Mouse (Mus musculus) right cerebral cortex, postnatal 25 days (tissue): ENCODE measurements at regions not wholly inside any gene's neighbourhood (a gene's known extent, or its start where the extent isn't known, plus 50 kb on each side); places are given as distances from the start of the nearest gene placed in this dataset.
"Not testable (repeated sequence)": the region's sequence is repeated elsewhere in the genome, so short reads cannot be mapped to it uniquely, and the experiment has no call there.

Experiments
- DNase-seq: peaks from one replicate; pipeline ENCODE4 v3.0.0; 2022

DNA sequence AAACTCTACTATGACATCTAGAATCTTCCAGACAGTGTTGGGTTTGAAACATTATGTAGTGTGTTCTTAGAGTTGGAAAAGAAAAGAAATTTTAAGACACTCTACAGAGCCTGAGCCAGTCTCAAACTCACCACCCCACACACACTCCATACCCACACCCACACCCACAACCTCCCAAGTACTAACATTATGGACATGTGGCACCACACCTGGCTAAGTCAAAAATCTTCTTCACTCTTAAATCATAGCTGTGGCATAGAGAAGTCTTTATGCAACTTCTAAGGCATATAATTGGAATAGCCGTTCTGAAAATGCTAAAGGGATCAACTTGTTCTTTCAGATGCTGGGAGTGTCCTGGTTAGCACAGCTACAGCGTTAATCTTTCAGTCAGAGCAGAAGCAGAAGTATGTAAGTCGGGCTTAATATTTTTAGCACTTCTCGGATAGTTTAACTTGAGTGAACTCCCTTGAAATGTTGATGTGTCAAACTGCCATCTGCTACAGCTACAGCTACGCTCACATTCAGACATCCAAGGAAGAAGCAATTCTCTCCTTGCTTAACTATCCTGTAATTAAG, 68.6 kb upstream of the Creb1 start:
- DNase-seq = no peak

DNA sequence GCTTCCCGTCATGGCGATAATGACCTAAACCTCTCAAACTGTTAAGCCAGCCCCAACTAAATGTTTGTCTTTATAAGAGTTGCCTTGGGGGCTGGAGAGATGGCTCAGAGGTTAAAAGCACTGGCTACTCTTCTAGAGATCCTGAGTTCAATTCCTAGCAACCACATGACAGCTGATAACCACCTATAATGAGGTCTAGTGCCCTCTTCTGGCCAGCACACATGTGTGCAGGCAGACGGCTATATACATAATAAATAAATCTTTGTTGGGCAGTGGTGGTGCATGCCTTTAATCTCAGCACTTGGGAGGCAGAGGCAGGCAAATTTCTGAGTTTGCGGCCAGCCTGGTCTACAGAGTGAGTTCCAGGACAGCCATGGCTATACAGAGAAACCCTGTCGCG, 70.8 kb upstream of the Creb1 start:
- not testable (repeated sequence) for DNase-seq

GRCm38 (mm10) chr1:64457872-64458271, 74.6 kb upstream of the Creb1 start:
- DNase-seq = no peak

- DNase-seq = no peak
Observed at GRCm38 (mm10) chr1:64449141-64449540, 83.3 kb upstream of the Creb1 start.

DNA sequence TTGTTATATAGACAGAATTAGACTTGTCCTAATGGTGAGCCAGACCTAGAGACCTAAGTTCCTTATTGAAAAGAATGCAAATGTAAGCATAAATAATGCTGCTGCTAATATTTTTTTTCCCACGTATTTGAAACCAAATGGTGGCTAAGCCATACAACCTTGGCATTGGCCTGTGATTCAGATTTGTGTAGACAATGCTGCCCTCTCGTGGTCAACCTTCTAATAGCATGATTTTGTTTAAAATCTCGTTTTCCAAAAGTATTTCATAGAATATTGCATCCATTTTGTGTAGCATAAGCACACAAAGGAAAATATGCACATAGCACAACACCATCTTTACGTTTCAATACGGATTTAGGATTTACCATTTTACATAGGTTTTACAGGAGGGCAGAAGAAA, 84.4 kb upstream of the Creb1 start:
- DNase-seq = peak; percentile 38

DNA sequence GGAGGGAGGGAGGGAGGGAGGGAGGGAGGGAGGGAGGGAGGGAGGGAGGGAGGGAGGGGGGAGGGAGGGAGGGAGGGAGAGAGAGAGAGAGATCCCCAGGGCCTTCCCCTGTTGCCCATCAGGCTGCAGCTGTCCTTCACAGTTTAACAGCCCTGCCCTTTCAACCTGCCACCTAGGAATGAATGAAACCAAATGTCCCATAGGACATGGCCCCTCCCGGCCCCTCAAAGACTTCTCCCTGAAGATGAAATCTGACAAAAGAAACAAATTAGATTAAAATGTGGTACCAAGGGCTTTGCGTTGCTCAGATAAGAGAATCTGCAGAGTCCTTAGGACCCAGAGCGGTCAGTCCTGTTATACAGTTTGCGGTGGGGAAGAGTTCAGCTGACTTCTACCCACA, 86.0 kb upstream of the Creb1 start:
- DNase-seq = no peak

DNA sequence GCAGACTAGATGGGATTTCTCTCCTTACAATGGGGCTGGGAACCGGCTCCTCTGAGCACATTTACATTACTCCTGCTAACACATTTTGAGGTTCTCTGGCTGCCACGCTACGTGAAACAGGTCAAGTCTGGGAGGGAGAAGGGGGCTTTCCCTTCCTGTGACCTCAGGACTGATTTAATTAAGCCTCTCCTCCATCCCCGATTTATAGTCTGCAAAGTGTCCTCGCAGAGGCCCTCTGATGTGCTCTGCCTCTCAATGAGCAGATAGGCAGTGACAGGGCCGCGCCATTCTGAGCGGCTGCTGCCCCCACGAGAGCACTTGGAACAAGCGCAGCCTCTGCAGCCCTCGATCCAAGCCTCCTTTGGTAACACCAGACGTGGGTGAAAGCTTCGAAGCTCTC, 86.5 kb upstream of the Creb1 start:
- peak; percentile 82 for DNase-seq

- no peak for DNase-seq
Observed at GRCm38 (mm10) chr1:64443436-64443835, 89.0 kb upstream of the Creb1 start.

- DNase-seq = no peak
Observed at GRCm38 (mm10) chr1:64442179-64442874, 90.1 kb upstream of the Creb1 start.

DNA sequence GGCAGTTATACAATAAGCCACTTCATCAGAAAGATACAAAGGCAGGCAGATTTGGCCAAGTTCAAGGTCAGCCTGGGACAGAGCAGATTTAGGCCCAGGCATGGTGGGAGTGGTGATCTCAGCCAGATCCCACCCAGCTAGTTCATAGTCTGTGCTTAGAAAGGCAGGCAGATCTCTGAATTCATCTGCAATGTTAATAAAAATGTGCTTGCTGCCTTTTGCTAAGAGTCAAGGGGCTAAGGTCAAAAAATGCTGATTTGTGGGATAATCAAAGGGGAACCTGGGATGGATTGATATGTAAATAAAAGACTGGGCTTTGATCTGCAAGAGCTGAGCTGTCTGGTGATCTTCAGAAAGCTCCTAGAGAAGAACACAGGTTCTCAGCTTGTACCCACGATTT, 109.2 kb upstream of the Creb1 start:
- DNase-seq = no peak

DNA sequence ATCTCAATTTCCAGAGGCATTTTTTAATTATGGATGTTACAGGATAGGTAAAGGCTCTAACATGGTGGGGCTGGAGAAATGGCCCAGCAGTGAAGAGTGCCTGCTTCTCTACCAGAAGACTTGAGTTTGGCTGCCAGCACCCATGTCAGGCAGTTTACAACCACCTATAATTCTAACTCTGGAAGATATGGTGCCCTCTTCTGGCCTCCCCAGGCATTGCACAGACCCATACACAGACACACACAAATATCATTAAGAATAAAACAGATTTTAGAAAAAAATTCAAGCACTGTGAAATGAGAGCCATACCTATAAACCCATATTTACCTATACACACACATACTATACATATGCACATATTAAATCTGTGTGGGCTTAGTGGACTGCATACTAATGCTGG, 113.9 kb upstream of the Creb1 start:
- no peak for DNase-seq

DNA sequence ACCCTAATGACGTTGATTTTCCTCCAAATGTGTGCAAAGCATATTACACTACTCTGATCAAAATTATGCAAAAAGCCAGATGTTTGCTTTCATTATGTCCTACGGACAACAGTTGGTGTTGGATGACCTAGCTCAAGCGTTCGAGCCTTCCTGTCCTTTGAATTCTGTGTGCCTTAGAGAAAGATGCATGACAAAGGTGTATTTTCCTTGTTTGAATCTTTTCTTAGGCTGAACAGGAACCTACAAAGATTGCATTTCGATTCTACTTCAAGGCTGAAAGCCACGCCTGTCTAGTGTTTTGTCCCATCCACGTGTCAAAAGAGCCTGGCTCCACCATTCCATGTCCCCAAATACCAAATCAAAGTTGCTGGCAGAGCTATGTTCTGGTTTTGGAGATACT, 116.5 kb upstream of the Creb1 start:
- no peak for DNase-seq

DNA sequence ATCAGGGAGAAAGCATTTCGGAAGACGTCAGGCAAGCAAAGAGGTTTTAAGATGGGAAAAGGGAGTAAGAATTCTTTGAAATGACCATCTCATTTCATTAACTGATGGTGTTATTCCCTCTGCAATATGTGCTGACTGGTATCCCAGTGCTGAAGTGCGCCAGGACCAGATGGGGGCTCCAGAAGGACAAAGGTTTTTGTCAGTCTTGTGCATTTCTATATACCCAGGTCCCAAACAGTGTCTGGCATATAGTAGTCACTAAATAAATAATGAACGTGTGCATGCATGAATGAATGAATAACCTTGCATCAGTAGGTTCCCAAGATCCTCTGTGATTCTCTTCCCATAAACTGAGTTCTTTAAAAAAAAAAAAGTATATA, 119.3 kb upstream of the Creb1 start:
- DNase-seq = no peak

DNA sequence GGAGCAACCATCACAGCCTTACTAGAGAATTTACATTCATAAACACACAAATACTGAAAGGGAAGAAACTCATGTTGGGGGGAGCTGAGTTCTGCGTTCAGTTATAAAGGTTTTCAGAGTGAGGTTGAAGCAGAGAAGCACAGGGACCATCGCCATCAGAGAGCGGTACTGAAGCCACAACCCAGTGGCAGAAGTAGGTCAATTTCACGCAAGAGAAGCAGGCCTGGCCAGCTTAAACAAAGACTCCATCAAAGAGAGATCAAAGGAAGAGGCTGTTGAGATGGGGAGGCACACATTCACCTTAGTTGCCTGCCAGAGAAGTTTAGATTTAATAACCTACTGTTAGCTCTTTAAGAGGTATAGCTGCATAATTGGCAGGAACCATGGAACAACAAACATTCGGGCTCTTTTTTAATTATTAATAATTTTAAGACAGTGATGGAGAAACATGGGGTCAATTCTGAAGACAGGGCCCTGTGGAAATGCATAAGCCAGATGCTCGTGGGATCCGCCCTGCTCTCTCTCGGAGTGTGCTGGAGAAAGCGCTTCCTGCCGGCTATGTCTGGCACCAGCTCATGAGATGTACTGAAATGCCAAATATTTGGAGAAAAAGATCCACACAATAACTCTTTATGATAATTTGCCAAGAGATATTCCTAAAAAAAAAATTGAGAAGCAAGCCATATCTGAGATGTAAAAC, 119.8 kb upstream of the Creb1 start:
- no peak for DNase-seq

DNA sequence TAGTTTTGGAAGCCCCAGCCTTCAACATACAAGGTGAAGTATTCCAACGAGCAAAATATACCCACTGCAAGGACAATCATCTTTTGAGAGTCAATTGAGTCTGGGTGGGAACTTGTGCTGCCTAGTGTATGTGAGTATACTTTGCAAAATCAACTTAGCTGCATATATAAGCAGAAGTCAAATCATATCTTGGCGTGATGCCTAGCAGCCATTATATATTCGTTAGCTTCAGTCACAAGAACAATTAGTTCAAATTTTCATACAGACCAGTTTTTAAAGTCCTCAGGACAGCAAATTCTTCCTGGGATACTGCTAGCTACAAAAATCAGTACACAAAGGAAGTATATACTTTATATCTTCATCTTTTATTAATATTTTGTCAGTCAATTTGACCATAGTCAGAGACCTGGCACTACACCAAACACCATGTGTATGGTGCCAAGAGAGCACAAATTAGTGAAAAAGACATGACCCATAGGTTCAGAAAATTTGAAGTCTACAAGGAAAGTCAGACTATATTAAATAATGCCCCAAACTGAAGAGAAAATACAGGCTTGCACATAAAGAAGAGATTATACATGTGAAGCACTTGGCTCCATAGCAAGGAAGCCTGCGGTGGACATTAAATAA, 120.5 kb upstream of the Creb1 start:
- no peak for DNase-seq

DNA sequence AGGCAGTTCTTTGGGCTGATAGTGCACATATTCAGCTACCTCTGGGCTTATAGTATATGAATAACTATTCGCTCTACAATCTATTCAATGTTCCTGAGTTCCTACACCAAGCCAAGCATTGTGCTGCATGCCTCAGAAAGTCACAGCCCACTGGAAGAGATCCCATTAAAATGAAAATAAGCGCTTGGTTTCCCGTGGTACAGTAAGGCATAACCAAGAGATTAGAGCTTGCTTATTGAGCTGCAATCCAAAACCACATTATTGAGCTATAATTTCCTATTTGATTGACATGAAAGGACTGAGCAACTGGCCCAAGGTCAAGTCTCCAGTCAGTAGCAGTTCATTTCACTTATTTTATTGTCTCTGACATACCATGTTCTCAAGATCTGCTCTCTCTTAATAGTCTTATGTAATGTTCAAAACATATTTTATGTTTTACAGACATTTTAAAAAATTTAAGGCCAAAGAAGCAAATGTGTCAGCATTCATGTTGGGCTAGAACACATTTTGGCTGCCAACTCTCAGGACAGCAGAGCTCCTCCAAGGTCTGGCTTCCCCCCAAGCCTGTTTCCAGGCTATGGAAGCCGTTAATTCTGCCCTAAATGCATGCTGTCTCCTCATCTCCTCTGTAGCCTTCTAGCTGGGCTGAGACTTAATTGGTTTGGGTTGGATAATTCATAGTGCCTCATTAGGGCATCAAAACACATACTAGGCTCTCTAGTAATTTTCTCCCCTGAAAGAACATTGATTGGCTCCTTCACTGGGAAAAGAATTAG, 123.5 kb upstream of the Creb1 start:
- peak; percentile 6 for DNase-seq

- DNase-seq = no peak
Observed at GRCm38 (mm10) chr1:64391525-64391924, 140.9 kb upstream of the Creb1 start.

DNA sequence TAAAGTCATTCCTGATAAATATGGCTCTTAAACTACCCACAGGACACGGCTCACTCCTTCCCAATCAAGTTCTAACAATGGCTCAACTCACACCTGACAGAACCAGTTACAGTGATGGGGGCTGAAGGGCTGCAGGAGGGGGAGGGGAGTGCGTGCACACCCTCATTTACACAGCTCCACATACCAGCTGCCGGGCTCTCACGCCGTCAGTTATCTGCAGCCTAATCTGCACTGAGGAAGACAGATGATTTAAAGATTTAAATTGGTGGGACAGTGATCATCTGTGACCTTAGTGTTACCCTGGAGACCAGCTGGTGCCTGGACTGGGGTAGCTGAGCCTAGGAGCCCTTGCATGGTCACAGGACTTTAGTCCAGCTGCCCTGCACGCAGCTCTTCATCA, 151.2 kb upstream of the Creb1 start:
- DNase-seq = no peak

DNA sequence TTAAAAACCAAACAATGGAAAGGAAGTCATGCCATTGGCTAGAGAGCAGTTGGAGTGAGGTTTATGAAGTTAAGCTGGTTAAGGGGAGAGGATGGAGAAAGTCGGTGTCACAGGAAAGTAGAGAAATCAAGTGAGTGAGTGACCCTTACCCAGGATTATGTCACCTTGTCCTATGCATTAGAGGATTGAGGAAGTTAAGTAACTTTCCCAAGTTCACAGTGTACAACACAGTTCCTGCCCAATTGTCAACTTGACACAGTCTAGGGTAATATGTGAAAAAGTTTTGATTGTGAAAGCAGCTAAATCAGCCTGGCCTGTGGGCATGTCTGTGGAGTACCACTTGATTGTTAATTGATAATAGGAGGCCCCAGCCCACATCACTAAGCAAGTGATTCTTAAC, 156.0 kb upstream of the Creb1 start:
- DNase-seq = not testable (repeated sequence)

DNA sequence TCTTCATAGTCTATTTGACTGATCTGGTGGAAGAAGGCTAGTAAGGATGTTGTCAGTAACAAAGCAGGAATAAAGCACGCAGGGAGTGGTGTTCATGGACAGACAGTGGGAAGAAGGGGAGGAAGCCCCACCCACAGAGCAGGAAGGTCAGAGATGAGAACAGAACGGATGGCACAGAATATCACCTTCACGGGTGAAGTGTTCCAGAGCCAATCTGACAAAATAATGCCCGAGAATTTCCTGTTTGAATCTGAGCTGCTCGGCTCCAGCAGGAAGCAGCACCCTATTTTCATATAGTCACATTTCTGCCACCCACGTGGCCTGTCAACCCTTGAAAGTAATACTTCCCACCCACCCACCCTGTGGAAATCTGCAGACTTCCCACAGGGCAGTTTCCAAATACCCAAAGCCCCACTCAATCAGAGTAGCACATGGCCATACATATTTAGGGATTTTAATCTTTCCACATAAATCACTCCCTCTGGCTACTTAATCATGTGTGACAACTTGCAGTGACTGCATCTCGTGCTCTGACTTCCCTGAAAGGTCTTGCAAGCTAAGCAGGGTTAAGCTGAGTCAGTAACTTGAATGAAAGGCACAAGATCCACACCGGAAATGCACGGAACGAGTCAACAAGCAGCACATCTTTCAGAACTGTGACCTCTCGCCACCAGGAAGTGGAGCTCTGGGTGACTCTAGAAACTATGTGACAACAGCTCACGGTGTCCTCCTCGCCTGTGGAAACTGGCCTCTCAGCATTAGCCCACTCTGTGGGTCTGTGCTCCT, 158.0 kb upstream of the Creb1 start:
- no peak for DNase-seq

GRCm38 (mm10) chr1:64364095-64364494, 168.3 kb upstream of the Creb1 start:
- DNase-seq = no peak

- no peak for DNase-seq
Observed at GRCm38 (mm10) chr1:64361959-64362638, 170.3 kb upstream of the Creb1 start.
